Mouse (Mus musculus) 3134 (cell line): ENCODE results near the gene Col6a2.

Experiments
- DNase-seq: peaks from one replicate; pipeline ENCODE4 v3.0.0-alpha.2; 2011; ENCODE audit warnings: low spot score; ENCODE audit not compliant: insufficient read length; ENCODE audit errors: extremely low read depth

Col6a2 gene

GRCm38 (mm10) chr10:76636601-76637000, 13.2 kb upstream of the Col6a2 start:
- DNase-seq = no peak

DNA sequence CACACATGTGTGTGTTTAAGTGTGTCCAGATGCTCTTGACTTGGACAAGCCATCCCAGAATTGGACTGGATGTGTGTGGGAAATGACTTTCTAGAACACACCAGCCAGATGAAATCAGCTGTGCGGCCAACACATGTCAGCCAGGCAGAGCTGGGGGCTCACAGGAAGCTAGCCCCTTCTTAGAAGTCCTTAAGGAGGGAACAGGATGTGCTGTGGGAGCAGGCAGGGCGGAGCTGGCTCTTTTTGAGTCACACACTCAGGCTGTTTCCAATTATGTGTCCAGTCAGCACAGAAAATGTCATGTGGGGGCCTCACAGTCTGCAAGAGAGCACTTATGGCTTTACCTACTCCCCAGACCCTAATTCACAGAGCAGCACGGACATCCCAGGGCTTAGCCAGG, 12.6 kb upstream of the Col6a2 start:
- DNase-seq = no peak

DNA sequence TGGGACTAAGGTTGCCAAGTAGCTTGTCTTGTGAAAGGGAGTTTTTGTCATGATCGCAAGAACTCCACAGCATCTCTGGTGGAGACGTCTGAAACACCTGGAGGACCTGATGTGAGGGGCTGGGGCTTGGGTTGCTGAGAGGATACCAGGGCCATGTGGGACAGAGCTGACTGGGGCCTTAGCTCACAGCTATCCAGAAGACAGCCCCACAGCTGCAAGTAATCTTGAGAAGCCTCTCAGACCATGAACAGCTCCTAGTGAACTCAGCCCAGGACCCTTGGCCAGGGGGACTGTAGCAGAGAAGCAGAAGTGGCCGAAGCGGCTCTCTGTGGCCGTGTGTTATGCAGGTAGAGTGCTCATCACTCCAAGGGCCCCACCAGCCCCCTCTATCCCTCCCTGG, 11.2 kb upstream of the Col6a2 start:
- DNase-seq = no peak

GRCm38 (mm10) chr10:76634094-76634571, 10.7 kb upstream of the Col6a2 start:
- peak; percentile 32 for DNase-seq

GRCm38 (mm10) chr10:76632630-76633029, 9.2 kb upstream of the Col6a2 start:
- DNase-seq = no peak

GRCm38 (mm10) chr10:76630657-76631056, 7.2 kb upstream of the Col6a2 start:
- DNase-seq = no peak

GRCm38 (mm10) chr10:76627714-76628113, 4.3 kb upstream of the Col6a2 start:
- no peak for DNase-seq

DNA sequence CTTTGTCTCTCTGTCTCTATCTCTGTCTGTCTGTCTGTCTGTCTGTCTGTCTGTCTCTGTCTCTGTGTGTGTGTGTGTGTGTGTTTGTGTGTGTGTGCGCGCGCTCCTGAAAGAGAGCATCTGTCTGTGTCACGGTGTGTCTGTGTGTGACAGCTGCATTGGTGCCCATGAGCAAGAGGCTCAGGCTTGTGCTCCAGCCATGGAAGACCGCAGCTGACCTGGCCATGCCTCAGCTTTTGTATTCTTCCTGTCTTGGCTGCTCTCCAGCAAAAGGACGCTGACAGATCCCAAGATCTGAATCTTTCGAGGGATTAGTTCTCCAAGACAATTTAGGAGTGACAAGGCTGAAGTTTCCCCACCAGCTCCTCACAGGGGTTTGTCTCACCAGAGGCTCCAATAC, 1.5 kb upstream of the Col6a2 start:
- no peak for DNase-seq

- DNase-seq = no peak
These were observed 304 bp upstream of the Col6a2 start for GRCm38 (mm10) chr10:76623734-76624133.

DNA sequence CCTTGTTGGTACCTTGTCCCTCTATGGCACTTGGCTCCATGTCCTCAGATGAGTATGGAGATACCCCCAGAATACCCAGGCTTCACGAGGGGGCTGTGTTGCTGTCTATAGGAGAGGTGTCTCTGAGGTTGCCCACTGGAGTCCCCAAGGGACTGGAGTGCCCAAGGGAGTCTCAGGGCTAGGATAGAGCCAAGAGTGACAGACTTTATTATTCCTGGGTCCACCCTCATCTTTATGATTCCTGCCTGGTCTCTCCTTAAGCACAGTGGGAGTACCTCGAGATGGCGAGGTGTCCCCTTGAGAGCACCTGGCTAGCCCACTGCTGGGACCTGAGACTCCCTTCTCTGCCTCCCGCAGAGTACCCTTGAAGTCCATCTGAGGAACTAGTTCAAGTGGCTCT, 1.0 kb downstream of the Col6a2 start:
- no peak for DNase-seq

- DNase-seq = no peak
These were observed 11.0 kb downstream of the Col6a2 start for GRCm38 (mm10) chr10:76612473-76612872.

DNA sequence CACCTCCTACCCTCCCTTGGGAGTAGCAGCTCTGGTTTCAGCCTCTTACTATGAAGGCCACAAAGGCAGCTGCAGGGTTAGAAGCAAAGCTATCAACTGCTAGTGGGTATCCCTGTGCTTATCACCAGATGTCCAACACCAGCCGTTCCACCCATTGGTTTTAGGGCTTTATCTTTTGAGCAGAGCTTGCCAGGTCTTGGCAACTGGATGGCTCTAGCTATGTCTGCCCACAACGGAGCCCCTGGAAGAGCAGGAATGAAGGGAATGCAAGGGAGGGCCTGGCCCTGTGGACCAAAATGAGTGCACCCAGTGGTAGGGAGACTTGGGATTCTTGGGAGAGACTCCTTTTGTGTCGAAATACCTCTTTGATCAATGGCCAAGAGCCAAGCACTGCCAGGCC, 20.7 kb downstream of the Col6a2 start:
- no peak for DNase-seq

- no peak for DNase-seq
These were observed 27.1 kb downstream of the Col6a2 start for GRCm38 (mm10) chr10:76596338-76596737.

DNA sequence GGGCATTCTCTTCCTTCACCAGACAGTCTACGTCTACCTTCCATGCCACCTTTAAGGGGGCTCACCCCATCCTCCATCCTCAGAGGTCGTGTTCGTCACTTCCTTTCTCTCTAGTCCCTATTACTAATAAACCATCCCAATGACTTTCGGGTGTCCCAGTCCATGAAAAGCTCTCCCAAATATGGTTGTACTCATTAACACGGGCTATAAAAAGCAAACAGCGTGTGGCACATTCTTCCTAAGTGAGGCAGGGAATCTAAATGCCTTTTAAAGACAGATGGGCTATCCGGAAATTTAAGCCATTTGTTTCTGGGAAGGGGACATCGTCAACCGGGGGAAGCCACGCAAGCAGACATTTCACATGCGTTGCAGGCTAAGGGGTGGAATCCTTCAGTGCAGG, 33.2 kb downstream of the Col6a2 start:
- DNase-seq = no peak

DNA sequence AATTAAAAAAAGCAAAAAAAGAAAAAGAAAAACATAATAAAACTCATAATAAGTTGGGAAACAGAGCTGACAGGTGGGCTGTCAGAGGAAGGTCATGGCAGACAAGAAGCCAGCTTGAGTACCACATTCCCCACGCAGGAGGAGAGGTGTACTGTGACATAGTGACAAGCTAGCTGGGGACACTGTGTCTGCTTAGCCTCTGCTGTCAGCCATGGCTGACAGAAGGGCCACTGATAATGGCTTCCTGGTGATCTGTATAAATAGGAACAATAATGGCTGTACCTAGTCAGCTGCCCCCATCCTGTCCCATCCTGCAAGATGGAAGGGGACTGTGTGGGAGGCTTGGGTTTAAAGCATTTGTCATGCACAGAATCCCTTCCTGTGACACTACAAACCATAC, 37.2 kb downstream of the Col6a2 start:
- DNase-seq = no peak

- no peak for DNase-seq
These were observed 39.3 kb downstream of the Col6a2 start for GRCm38 (mm10) chr10:76584138-76584537.

DNA sequence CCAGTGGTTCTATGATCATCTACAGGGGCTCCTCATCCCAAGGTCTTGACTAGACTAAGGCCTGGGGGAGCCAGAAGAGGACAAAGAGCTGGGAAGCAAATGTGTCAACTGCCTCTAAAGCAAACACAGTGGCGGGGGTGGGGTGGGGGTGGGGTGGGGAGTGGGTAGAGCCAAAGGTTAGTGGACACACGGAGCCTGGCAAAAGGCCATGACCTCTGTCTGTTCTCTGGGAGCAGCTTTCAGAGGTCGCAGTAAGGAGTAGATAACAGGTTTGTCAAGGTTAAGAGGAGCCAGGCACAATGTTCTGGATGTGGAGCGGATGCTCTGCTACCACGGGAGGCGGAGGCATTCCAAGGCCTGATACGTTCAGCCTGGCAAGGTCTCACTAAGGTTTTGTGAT, 46.5 kb downstream of the Col6a2 start:
- DNase-seq = no peak

GRCm38 (mm10) chr10:76575374-76575773, 48.1 kb downstream of the Col6a2 start, which contains the start of gene Ftcd:
Ftcd (plus strand) TSS chr10:76575648.
- DNase-seq = no peak

DNA sequence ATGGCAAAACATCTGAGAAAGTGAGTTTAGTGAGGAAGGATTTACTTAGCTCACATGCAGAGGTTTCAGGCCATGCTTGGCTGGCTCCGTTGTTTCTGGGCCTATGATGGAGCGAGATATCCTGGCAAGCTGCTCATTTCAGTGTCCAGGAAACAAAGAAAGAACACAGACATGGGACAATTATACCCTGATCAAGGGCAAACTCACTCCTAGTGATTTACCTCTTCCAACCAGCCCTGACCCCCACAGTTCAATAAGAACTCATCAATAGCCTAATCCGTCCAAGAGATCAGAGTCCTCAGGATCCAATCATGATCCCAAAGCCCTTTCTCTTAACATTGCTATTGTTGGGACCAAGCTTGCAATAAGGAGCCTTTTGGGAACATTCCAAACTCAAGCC, 51.3 kb downstream of the Col6a2 start:
- DNase-seq = no peak

GRCm38 (mm10) chr10:76571070-76571469, 52.4 kb downstream of the Col6a2 start:
- DNase-seq = no peak

- DNase-seq = no peak
These were observed 53.3 kb downstream of the Col6a2 start for GRCm38 (mm10) chr10:76569996-76570685.

DNA sequence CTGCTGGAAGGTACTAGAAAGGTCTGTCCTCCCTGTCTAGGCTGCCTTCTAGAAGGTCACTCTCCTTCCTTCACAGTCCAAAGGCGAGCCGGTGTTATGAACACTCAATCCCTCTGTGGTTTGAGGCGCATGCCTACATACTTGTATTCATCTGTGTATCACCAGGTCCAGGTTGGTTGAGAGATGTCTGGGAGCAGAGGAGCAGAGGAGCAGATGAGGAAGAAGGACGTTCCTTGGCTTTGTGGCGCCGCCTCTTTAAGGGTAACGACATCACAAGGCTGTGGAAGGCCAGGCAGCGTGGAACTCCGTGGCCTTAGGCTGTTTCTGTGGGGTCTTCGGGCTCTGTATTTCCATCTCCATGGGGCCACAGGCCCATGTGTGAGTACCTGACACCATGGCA, 61.5 kb downstream of the Col6a2 start, which contains the start of gene Spatc1l:
Gene Spatc1l, plus strand, starts transcription at position 301 of the 400 bp plus-strand sequence.
- DNase-seq = no peak

- DNase-seq = no peak
These were observed 69.4 kb downstream of the Col6a2 start for GRCm38 (mm10) chr10:76554061-76554460.
